Comparison of ENCODE assay signal across 8 mouse cellular contexts in genomic region chr3:50382729-50383128, GRCm38 (mm10).
DNase-seq lines count a peak whose midpoint lies in the region; ATAC-seq and TF ChIP-seq lines count a peak whose summit lies in the region.

No protein-coding gene starts in this region.

- no peak for ATAC-seq in midbrain, embryonic 11.5 days (ENCODE audit: low FRiP score)
- ATAC-seq in midbrain, embryonic 14.5 days (ENCODE audit: low FRiP score, low TSS enrichment), result no peak
- peak; percentile 39; the same call in 1 of the 2 replicates for ATAC-seq in forebrain, postnatal 0 days
- no peak for ATAC-seq in stomach, embryonic 16.5 days (ENCODE audit: insufficient read depth, low FRiP score)
- no peak for ATAC-seq in activated CD4-positive, CD25-positive, alpha-beta regulatory T cell, adult 4 months

- H3K4me2 ChIP-seq in midbrain, embryonic 11.5 days, result no peak overlapping the region
- H3K4me2 ChIP-seq in midbrain, embryonic 14.5 days (ENCODE audit: low read length), result no peak overlapping the region; the same call in 1 of the 2 replicates
- H3K4me2 ChIP-seq in forebrain, postnatal 0 days (ENCODE audit: low read depth), result no peak overlapping the region; the same call in 1 of the 2 replicates
- peak overlapping the region; percentile 55; the same call in 1 of the 2 replicates for H3K4me2 ChIP-seq in stomach, embryonic 16.5 days (ENCODE audit: low read depth, low read length)

- 36% methylated on average over 5 of the region's 5 CpGs for WGBS in midbrain, embryonic 11.5 days
- WGBS in midbrain, embryonic 14.5 days, result 32% methylated on average over 5 of the region's 5 CpGs
- 15% methylated on average over 5 of the region's 5 CpGs for WGBS in forebrain, postnatal 0 days
- WGBS in limb, embryonic 10.5 days, result 24% methylated on average over 5 of the region's 5 CpGs
- 36% methylated on average over 5 of the region's 5 CpGs for WGBS in stomach, embryonic 16.5 days

- peak; percentile 38; the same call in 1 of the 2 replicates for TF ChIP-seq CTCF in forebrain, postnatal 0 days (IDR thresholded peaks at IDR 0.05; ENCODE audit: low read depth)

- no peaks in the 10 kb centered on the region for H3K36me3 ChIP-seq in midbrain, embryonic 11.5 days (ENCODE audit: control insufficient read depth, insufficient read depth, low read length)
- H3K36me3 ChIP-seq in midbrain, embryonic 14.5 days (ENCODE audit: control insufficient read depth, insufficient read depth, low read length), result no peaks in the 10 kb centered on the region
- H3K36me3 ChIP-seq in forebrain, postnatal 0 days (ENCODE audit: insufficient read depth), result no peaks in the 10 kb centered on the region
- H3K36me3 ChIP-seq in limb, embryonic 10.5 days, result no peaks in the 10 kb centered on the region
- no peaks in the 10 kb centered on the region for H3K36me3 ChIP-seq in stomach, embryonic 16.5 days (ENCODE audit: control insufficient read depth, insufficient read depth, low read length)

- no peaks in the 10 kb centered on the region; the same call in 1 of the 2 replicates for H3K9me3 ChIP-seq in midbrain, embryonic 11.5 days (ENCODE audit: control insufficient read depth, low read length)
- H3K9me3 ChIP-seq in midbrain, embryonic 14.5 days (ENCODE audit: control insufficient read depth, low read length), result no peaks in the 10 kb centered on the region
- H3K9me3 ChIP-seq in forebrain, postnatal 0 days (ENCODE audit: low read length), result no peaks in the 10 kb centered on the region
- H3K9me3 ChIP-seq in limb, embryonic 10.5 days (replicated peaks), result no peaks in the 10 kb centered on the region
- no peaks in the 10 kb centered on the region for H3K9me3 ChIP-seq in stomach, embryonic 16.5 days (replicated peaks; ENCODE audit: control insufficient read depth, low read length)

- H3K27ac ChIP-seq in midbrain, embryonic 11.5 days (ENCODE audit: low read depth, low read length), result no peak overlapping the region
- H3K27ac ChIP-seq in midbrain, embryonic 14.5 days (replicated peaks; ENCODE audit: low read depth, low read length), result no peak overlapping the region
- no peak overlapping the region for H3K27ac ChIP-seq in forebrain, postnatal 0 days (ENCODE audit: low read depth, low read length)
- H3K27ac ChIP-seq in limb, embryonic 10.5 days, result peak overlapping the region; percentile 89
- no peak overlapping the region for H3K27ac ChIP-seq in stomach, embryonic 16.5 days (ENCODE audit: low read length)

- H3K27me3 ChIP-seq in midbrain, embryonic 11.5 days (ENCODE audit: control insufficient read depth, insufficient read depth, low read length), result no peaks in the 10 kb centered on the region
- no peaks in the 10 kb centered on the region for H3K27me3 ChIP-seq in midbrain, embryonic 14.5 days (ENCODE audit: control insufficient read depth, insufficient read depth, low read length)
- H3K27me3 ChIP-seq in forebrain, postnatal 0 days (ENCODE audit: insufficient read depth, low read length), result no peaks in the 10 kb centered on the region
- H3K27me3 ChIP-seq in limb, embryonic 10.5 days (ENCODE audit: low read depth, poor library complexity, severe bottlenecking), result no peaks in the 10 kb centered on the region
- no peaks in the 10 kb centered on the region for H3K27me3 ChIP-seq in stomach, embryonic 16.5 days (ENCODE audit: control insufficient read depth, insufficient read depth, low read length)

- H3K4me3 ChIP-seq in midbrain, embryonic 11.5 days (ENCODE audit: low read depth, low read length), result no peak overlapping the region
- H3K4me3 ChIP-seq in midbrain, embryonic 14.5 days (replicated peaks; ENCODE audit: low read depth, low read length), result no peak overlapping the region
- no peak overlapping the region for H3K4me3 ChIP-seq in forebrain, postnatal 0 days (ENCODE audit: low read depth, low read length)
- peak overlapping the region; percentile 45; the same call in 1 of the 2 replicates for H3K4me3 ChIP-seq in limb, embryonic 10.5 days
- no peak overlapping the region for H3K4me3 ChIP-seq in stomach, embryonic 16.5 days (replicated peaks; ENCODE audit: low read length)

- peak; percentile 89 for DNase-seq in midbrain, embryonic 11.5 days (ENCODE audit: low spot score, missing footprints)
- DNase-seq in midbrain, embryonic 14.5 days, result no peak
- no peak for DNase-seq in forebrain, postnatal 0 days
- DNase-seq in limb, embryonic 10.5 days (ENCODE audit: low spot score), result peak; percentile 52
- no peak for DNase-seq in thymus, postnatal 36 days
- DNase-seq in right cerebral cortex, adult 18-20 months, result no peak

- H3K9ac ChIP-seq in midbrain, embryonic 11.5 days (ENCODE audit: low read length), result no peak overlapping the region
- H3K9ac ChIP-seq in midbrain, embryonic 14.5 days (replicated peaks; ENCODE audit: low read length), result no peak overlapping the region
- no peak overlapping the region for H3K9ac ChIP-seq in forebrain, postnatal 0 days
- no peak overlapping the region for H3K9ac ChIP-seq in stomach, embryonic 16.5 days (ENCODE audit: low read length)

- peaks cover 8% of the 10 kb centered on the region for H3K4me1 ChIP-seq in midbrain, embryonic 11.5 days (ENCODE audit: control insufficient read depth, insufficient read depth, low read length)
- peaks cover 4% of the 10 kb centered on the region; the same call in 1 of the 2 replicates for H3K4me1 ChIP-seq in midbrain, embryonic 14.5 days (ENCODE audit: control insufficient read depth, insufficient read depth, low read length)
- no peaks in the 10 kb centered on the region for H3K4me1 ChIP-seq in forebrain, postnatal 0 days (ENCODE audit: insufficient read depth)
- peaks cover 32% of the 10 kb centered on the region for H3K4me1 ChIP-seq in limb, embryonic 10.5 days
- no peaks in the 10 kb centered on the region for H3K4me1 ChIP-seq in stomach, embryonic 16.5 days (ENCODE audit: control insufficient read depth, insufficient read depth, low read length)

Comparison
In these comparisons a context has a peak if more than half of its experiments do, and no peak if none do; other contexts are left out.
1. DNase-seq: peak in midbrain, embryonic 11.5 days (single experiment) and limb, embryonic 10.5 days (single experiment); none in midbrain, embryonic 14.5 days (single experiment), forebrain, postnatal 0 days (single experiment), thymus, postnatal 36 days (0 of 2) and right cerebral cortex, adult 18-20 months (single experiment).